Mouse (Mus musculus): ENCODE data around the gene Chrd.

Chrd gene

GRCm38 (mm10) chr16:20732925-20733730 lies at the start of gene Chrd:
Gene Chrd (plus strand): TSS chr16:20733127.
- DNase-seq (ENCODE audit: low read depth, low spot score) = peak; percentile 22

- DNase-seq (ENCODE audit: low read depth, low spot score) = no peak
These were observed 42.2 kb upstream of the Chrd start for GRCm38 (mm10) chr16:20690774-20691173.

- DNase-seq (ENCODE audit: low read depth, low spot score) = no peak
These were observed 41.3 kb upstream of the Chrd start for GRCm38 (mm10) chr16:20691617-20692016.

- DNase-seq (ENCODE audit: low read depth, low spot score) = no peak
These were observed 40.5 kb upstream of the Chrd start for GRCm38 (mm10) chr16:20692241-20692965.

GRCm38 (mm10) chr16:20693111-20693701 lies 39.7 kb upstream of the Chrd start, which contains the start of gene Fam131a:
Gene Fam131a (plus strand): TSS chr16:20693241.
- DNase-seq (ENCODE audit: low read depth, low spot score) = peak; percentile 84

GRCm38 (mm10) chr16:20694781-20695180 lies 38.1 kb upstream of the Chrd start:
- DNase-seq (ENCODE audit: low read depth, low spot score) = no peak

- DNase-seq (ENCODE audit: low read depth, low spot score) = peak; percentile 60
These were observed 37.2 kb upstream of the Chrd start for GRCm38 (mm10) chr16:20695622-20696323.

GRCm38 (mm10) chr16:20699266-20699665 lies 33.7 kb upstream of the Chrd start:
- DNase-seq (ENCODE audit: low read depth, low spot score) = no peak

- no peak for DNase-seq (ENCODE audit: low read depth, low spot score)
These were observed 32.9 kb upstream of the Chrd start for GRCm38 (mm10) chr16:20700036-20700435.

- DNase-seq (ENCODE audit: low read depth, low spot score) = no peak
These were observed 31.6 kb upstream of the Chrd start for GRCm38 (mm10) chr16:20701316-20701715.

- DNase-seq (ENCODE audit: low read depth, low spot score) = no peak
These were observed 31.0 kb upstream of the Chrd start for GRCm38 (mm10) chr16:20701729-20702521.

- DNase-seq (ENCODE audit: low read depth, low spot score) = peak; percentile 52
These were observed 30.4 kb upstream of the Chrd start for GRCm38 (mm10) chr16:20702522-20702893.

- no peak for DNase-seq (ENCODE audit: low read depth, low spot score)
These were observed 29.9 kb upstream of the Chrd start for GRCm38 (mm10) chr16:20703071-20703470.

GRCm38 (mm10) chr16:20703699-20704400 lies 29.1 kb upstream of the Chrd start:
- no peak for DNase-seq (ENCODE audit: low read depth, low spot score)

GRCm38 (mm10) chr16:20705786-20706185 lies 27.1 kb upstream of the Chrd start:
- no peak for DNase-seq (ENCODE audit: low read depth, low spot score)

- DNase-seq (ENCODE audit: low read depth, low spot score) = no peak
These were observed 26.4 kb upstream of the Chrd start for GRCm38 (mm10) chr16:20706407-20707055.

GRCm38 (mm10) chr16:20708220-20708938 lies 24.5 kb upstream of the Chrd start:
- no peak for DNase-seq (ENCODE audit: low read depth, low spot score)

- DNase-seq (ENCODE audit: low read depth, low spot score) = peak; percentile 54
These were observed 23.8 kb upstream of the Chrd start for GRCm38 (mm10) chr16:20708939-20709734.

Measured in CD4-positive, CD25-positive, alpha-beta regulatory T cell, adult 2 months (primary cell).